Mouse (Mus musculus) embryonic facial prominence, embryonic 11.5 days (tissue): ENCODE data around the gene Hmgb2. TPM values are rescaled to one million over a fixed set of nuclear protein-coding genes. Genes with fewer than 3 reads are reported as not detected.
"Not testable (repeated sequence)": the region's sequence is repeated elsewhere in the genome, so short reads cannot be mapped to it uniquely, and the experiment has no call there.

ENCODE experiments used
- ATAC-seq: fragments of 200-750 bp; cut with Nextera tagmentation; replicated peaks from 2 replicates; pipeline ENCODE4 v1.8.0; 2017; ENCODE audit warnings: low read depth; ENCODE audit not compliant: insufficient number of reproducible peaks, low FRiP score, low TSS enrichment
- DNase-seq: peaks from one replicate; pipeline ENCODE4 v3.0.0-alpha.2; 2015; ENCODE audit warnings: low spot score
- H3K27ac ChIP-seq: fragments of 300-500 bp; sonication (generic); replicated peaks from 2 replicates; pipeline ENCODE4 v1.5.1; 2014; ENCODE audit warnings: mild to moderate bottlenecking, low read depth, low read length, control low read depth
- H3K27me3 ChIP-seq: fragments of 300-500 bp; sonication (generic); 2 replicates; pipeline ENCODE4 v1.6.1; 2014; ENCODE audit warnings: mild to moderate bottlenecking, low read length, moderate library complexity, mixed read lengths; ENCODE audit not compliant: control insufficient read depth, insufficient read depth
- H3K36me3 ChIP-seq: fragments of 300-500 bp; sonication (generic); replicated peaks from 2 replicates; pipeline ENCODE4 v1.6.1; 2014; ENCODE audit warnings: low read depth, mild to moderate bottlenecking, low read length, moderate library complexity, mixed read lengths; ENCODE audit not compliant: control insufficient read depth, insufficient read depth
- H3K4me1 ChIP-seq: fragments of 300-500 bp; sonication (generic); 2 replicates; pipeline ENCODE4 v1.6.1; 2014; ENCODE audit warnings: low read length, mixed read lengths; ENCODE audit not compliant: control insufficient read depth, insufficient read depth
- H3K4me2 ChIP-seq: fragments of 300-500 bp; sonication (generic); 2 replicates; pipeline ENCODE4 v1.6.1; 2014; ENCODE audit warnings: low read depth, mild to moderate bottlenecking, control low read depth, low read length, moderate library complexity
- H3K4me3 ChIP-seq: fragments of 300-500 bp; sonication (generic); 2 replicates; pipeline ENCODE4 v1.5.1; 2014; ENCODE audit warnings: low read depth, low read length, control low read depth
- H3K9ac ChIP-seq: fragments of 300-500 bp; sonication (generic); replicated peaks from 2 replicates; pipeline ENCODE4 v1.6.1; 2014; ENCODE audit warnings: mild to moderate bottlenecking, control low read depth, low read length
- H3K9me3 ChIP-seq: fragments of 300-500 bp; sonication (generic); replicated peaks from 2 replicates; pipeline ENCODE4 v1.6.1; 2016; ENCODE audit warnings: mild to moderate bottlenecking, low read length, inconsistent platforms, mixed read lengths; ENCODE audit not compliant: control insufficient read depth
- WGBS: fragments of 180-500 bp; shearing (Covaris S2); extraction: QIAGEN DNeasy Blood & Tissue Kit; methylation state at CpG from one replicate; pipeline ENCODE4 v1.1.7; 2014; 5-methylcytosine and 5-hydroxymethylcytosine counted together
- polyA plus RNA-seq: library from polyadenylated mRNA; unstranded; fragments of >200 nt; fragmentation: Nextera tagmentation; extraction: Ambion mirVana; gene quantifications from 2 replicates; pipeline ENCODE4 v1.2.1, GENCODE M21; 2014

Hmgb2 gene
- polyA plus RNA-seq, 1 experiment from 2014 or later, result 581 TPM

GRCm38 (mm10) chr8:57498494-57498846 is 13.2 kb upstream of the Hmgb2 start:
- ATAC-seq, result no peak
- Histone ChIP-seq H3K36me3 (no peaks in the 10 kb centered on the region), H3K4me3 (no peak overlapping the region), H3K9ac (no peak overlapping the region), H3K9me3 (no peaks in the 10 kb centered on the region), H3K27me3 (no peaks in the 10 kb centered on the region), H3K4me2 (no peak overlapping the region), H3K27ac (no peak overlapping the region), H3K4me1 (no peaks in the 10 kb centered on the region)
- no peak for DNase-seq
- 64% methylated on average over 8 of the region's 8 CpGs for WGBS

GRCm38 (mm10) chr8:57498847-57499511 is 12.7 kb upstream of the Hmgb2 start:
- 72% methylated on average over 17 of the region's 17 CpGs for WGBS
- Histone ChIP-seq H3K4me3 (no peak overlapping the region), H3K4me1 (no peaks in the 10 kb centered on the region), H3K27me3 (no peaks in the 10 kb centered on the region), H3K36me3 (no peaks in the 10 kb centered on the region), H3K4me2 (no peak overlapping the region), H3K9ac (no peak overlapping the region), H3K9me3 (no peaks in the 10 kb centered on the region), H3K27ac (no peak overlapping the region)
- ATAC-seq (no peak), DNase-seq (no peak)

GRCm38 (mm10) chr8:57503641-57504040 is 8.1 kb upstream of the Hmgb2 start:
- Histone ChIP-seq H3K9me3 (no peaks in the 10 kb centered on the region), H3K27ac (no peak overlapping the region), H3K4me3 (no peak overlapping the region), H3K4me2 (no peak overlapping the region), H3K27me3 (no peaks in the 10 kb centered on the region), H3K9ac (no peak overlapping the region), H3K4me1 (no peaks in the 10 kb centered on the region), H3K36me3 (no peaks in the 10 kb centered on the region)
- no peak for ATAC-seq
- 53% methylated on average over 5 of the region's 5 CpGs for WGBS
- peak; percentile 81 for DNase-seq

GRCm38 (mm10) chr8:57505500-57505899 is 6.2 kb upstream of the Hmgb2 start:
- H3K4me2 ChIP-seq, H3K4me1 ChIP-seq, H3K9me3 ChIP-seq, H3K27ac ChIP-seq, DNase-seq, H3K9ac ChIP-seq, H3K4me3 ChIP-seq, H3K27me3 ChIP-seq, H3K36me3 ChIP-seq, ATAC-seq: not testable (repeated sequence)
- 93% methylated on average over 1 of the region's 1 CpGs for WGBS

GRCm38 (mm10) chr8:57507556-57508063 is 4.1 kb upstream of the Hmgb2 start:
- no peak for DNase-seq
- Histone ChIP-seq H3K9me3 (no peaks in the 10 kb centered on the region), H3K4me1 (no peaks in the 10 kb centered on the region), H3K4me2 (no peak overlapping the region), H3K36me3 (no peaks in the 10 kb centered on the region), H3K9ac (no peak overlapping the region), H3K4me3 (no peak overlapping the region), H3K27ac (no peak overlapping the region), H3K27me3 (no peaks in the 10 kb centered on the region)
- WGBS, result 83% methylated on average over 4 of the region's 4 CpGs
- no peak for ATAC-seq

GRCm38 (mm10) chr8:57508657-57509056 is 3.0 kb upstream of the Hmgb2 start:
- WGBS, result 81% methylated on average over 4 of the region's 4 CpGs
- Histone ChIP-seq H3K36me3 (no peaks in the 10 kb centered on the region), H3K27ac (no peak overlapping the region), H3K27me3 (no peaks in the 10 kb centered on the region), H3K9me3 (no peaks in the 10 kb centered on the region), H3K4me3 (no peak overlapping the region), H3K4me2 (no peak overlapping the region), H3K4me1 (no peaks in the 10 kb centered on the region), H3K9ac (no peak overlapping the region)
- no peak for ATAC-seq
- DNase-seq, result no peak

- 0 out of 2 replicates have a peak, but pooled peaks cover 2% of the 10 kb centered on the region for H3K36me3 ChIP-seq
Measured at GRCm38 (mm10) chr8:57510791-57511315, 854 bp upstream of the Hmgb2 start.

More at GRCm38 (mm10) chr8:57510791-57511315, 854 bp upstream of the Hmgb2 start:
- no peaks in the 10 kb centered on the region for H3K9me3 ChIP-seq
- peak overlapping the region; percentile 87 for H3K27ac ChIP-seq
- H3K4me1 ChIP-seq, result no peaks in the 10 kb centered on the region
- H3K27me3 ChIP-seq, result no peaks in the 10 kb centered on the region
- ATAC-seq, result no peak
- 1% methylated on average over 30 of the region's 31 CpGs for WGBS
- peak; percentile 51 for DNase-seq
- peak overlapping the region; percentile 66 for H3K4me3 ChIP-seq
- H3K4me2 ChIP-seq, result peak overlapping the region; percentile 81
- peak overlapping the region; percentile 88 for H3K9ac ChIP-seq
